Mouse (Mus musculus): ENCODE measurements around the gene Chst13. TPM values are rescaled to one million over a fixed set of nuclear protein-coding genes. Genes with fewer than 3 reads are reported as not detected.

Chst13 gene
- polyA plus RNA-seq (2012; ENCODE audit: low replicate concordance) = not detected in 2 replicates

GRCm38 (mm10) chr6:90324991-90325390 is at the start of gene Chst13:
Gene Chst13 (minus strand): TSS chr6:90325185.

GRCm38 (mm10) chr6:90368976-90369724 is 44.2 kb upstream of the Chst13 start, which contains the start of gene Zxdc:
Gene Zxdc (plus strand): TSS chr6:90369492.

GRCm38 (mm10) chr6:90332561-90333425 is 7.8 kb upstream of the Chst13 start, which contains the start of gene Uroc1:
Gene Uroc1 (plus strand): TSS chr6:90333284.

GRCm38 (mm10) chr6:90300919-90301318 is 24.1 kb downstream of the Chst13 start, which contains the start of gene BC048671:
Gene BC048671 (plus strand): TSS chr6:90301219.

Other genes starting within 250 kb of the Chst13 start
- not detected in 2 replicates for gene Vmn1r49, start 246.7 kb downstream of the Chst13 start, polyA plus RNA-seq (2012; ENCODE audit: low replicate concordance)
- not detected in 2 replicates for gene Vmn1r50, start 223.8 kb downstream of the Chst13 start, polyA plus RNA-seq (2012; ENCODE audit: low replicate concordance)
- not detected in 2 replicates for gene Vmn1r51, start 202.6 kb downstream of the Chst13 start, polyA plus RNA-seq (2012; ENCODE audit: low replicate concordance)
- 0.07 TPM in 1 of 2 replicates, not detected in the other for gene Vmn1r52, start 150.4 kb downstream of the Chst13 start, polyA plus RNA-seq (2012; ENCODE audit: low replicate concordance)
- gene V1ra8, start 122.4 kb downstream of the Chst13 start, polyA plus RNA-seq (2012; ENCODE audit: low replicate concordance) = not detected in 2 replicates
- not detected in 2 replicates for gene Vmn1r53, start 100.7 kb downstream of the Chst13 start, polyA plus RNA-seq (2012; ENCODE audit: low replicate concordance)
- gene Vmn1r54, start 78.9 kb downstream of the Chst13 start, polyA plus RNA-seq (2012; ENCODE audit: low replicate concordance) = not detected in 2 replicates
- not detected in 2 replicates for gene BC048671, start 24.0 kb downstream of the Chst13 start, polyA plus RNA-seq (2012; ENCODE audit: low replicate concordance)
- not detected in 2 replicates for gene Uroc1, start 8.1 kb upstream of the Chst13 start, polyA plus RNA-seq (2012; ENCODE audit: low replicate concordance)
- gene Zxdc, start 44.3 kb upstream of the Chst13 start, polyA plus RNA-seq (2012; ENCODE audit: low replicate concordance) = 21.1 and 24.3 TPM in 2 replicates
- gene Cfap100, start 103.6 kb upstream of the Chst13 start, polyA plus RNA-seq (2012; ENCODE audit: low replicate concordance) = not detected in 2 replicates
- gene Klf15, start 137.4 kb upstream of the Chst13 start, polyA plus RNA-seq (2012; ENCODE audit: low replicate concordance) = 0.78 and 1.3 TPM in 2 replicates
- 0.56 and 1.5 TPM in 2 replicates for gene Aldh1l1, start 161.2 kb upstream of the Chst13 start, polyA plus RNA-seq (2012; ENCODE audit: low replicate concordance)